Mouse (Mus musculus) bone marrow, adult 2 months (tissue): Measurements from ENCODE around the gene Anapc2.

ENCODE experiments used
- CTCF ChIP-seq: fragments of 200-500 bp; IDR thresholded peaks from 2 replicates; pipeline ENCODE4 v1.5.1; 2011; ENCODE audit warnings: low read length, control low read depth; ENCODE audit not compliant: control insufficient read depth, insufficient read depth
- POLR2A ChIP-seq: fragments of 200-500 bp; IDR thresholded peaks from 2 replicates; pipeline ENCODE4 v1.6.1; 2011; ENCODE audit warnings: low read depth, mild to moderate bottlenecking, control low read depth, low read length, borderline replicate concordance; ENCODE audit not compliant: control insufficient read depth

GRCm38 (mm10) chr2:25291184-25292053 lies 19.1 kb downstream of the Anapc2 start:
- TF ChIP-seq CTCF = no peak
- no peak for TF ChIP-seq POLR2A
